Mouse (Mus musculus) MEL (cell line): Measurements from ENCODE around the gene Gm20388. TPM values are rescaled to one million over a fixed set of nuclear protein-coding genes. Genes with fewer than 3 reads are reported as not detected.

Experiments
- DNase-seq: peaks from one replicate; pipeline ENCODE4 v3.0.0; 2011; ENCODE audit warnings: low read depth, low spot score
- H3K27ac ChIP-seq: 2 replicates; pipeline ENCODE4 v1.5.1; 2012; ENCODE audit warnings: low read depth, mild to moderate bottlenecking, control low read depth, low read length, moderate library complexity; ENCODE audit not compliant: control insufficient read depth
- H3K27me3 ChIP-seq, 2 experiments: fragments of 150-350 bp in 1 of 2; sonication (generic) in 1 of 2; 2 replicates each; pipeline ENCODE4 v1.6.1; 2012; ENCODE audit warnings: low read length in 2 of 2, mild to moderate bottlenecking in 2 of 2, improper control_type of control experiment in 1 of 2, moderate library complexity in 1 of 2; ENCODE audit not compliant: insufficient read depth in 2 of 2, control insufficient read depth in 1 of 2
- H3K36me3 ChIP-seq, 2 experiments: 2 replicates each; pipeline ENCODE4 v1.6.1; 2012 to 2014; ENCODE audit warnings: low read length in 2 of 2, improper control_type of control experiment in 1 of 2, inconsistent platforms in 1 of 2, mild to moderate bottlenecking in 1 of 2; ENCODE audit not compliant: insufficient read depth in 2 of 2, control insufficient read depth in 1 of 2
- H3K4me1 ChIP-seq, 2 experiments: fragments of 150-350 bp in 1 of 2; sonication (generic) in 1 of 2; 2 replicates each; pipeline ENCODE4 v1.6.1; 2012; ENCODE audit warnings: low read length in 2 of 2, improper control_type of control experiment in 1 of 2, mild to moderate bottlenecking in 1 of 2; ENCODE audit not compliant: insufficient read depth in 2 of 2, control insufficient read depth in 1 of 2
- H3K4me3 ChIP-seq, 2 experiments: fragments of 150-350 bp in 1 of 2; sonication (generic) in 1 of 2; 2 replicates each; pipeline ENCODE4 v1.5.1; 2012; ENCODE audit warnings: low read depth in 2 of 2, low read length in 2 of 2, mild to moderate bottlenecking in 2 of 2, moderate library complexity in 2 of 2, control low read depth in 1 of 2, improper control_type of control experiment in 1 of 2; ENCODE audit not compliant: control insufficient read depth in 1 of 2, insufficient read depth in 1 of 2
- H3K79me2 ChIP-seq: 2 replicates; pipeline ENCODE4 v1.6.1; 2012; ENCODE audit warnings: mild to moderate bottlenecking, low read length, moderate library complexity; ENCODE audit not compliant: control insufficient read depth, poor library complexity, insufficient read depth
- H3K9ac ChIP-seq: 2 replicates; pipeline ENCODE4 v1.6.1; 2012; ENCODE audit warnings: low read depth, mild to moderate bottlenecking, control low read depth, low read length, moderate library complexity; ENCODE audit not compliant: control insufficient read depth, poor library complexity, severe bottlenecking
- H3K9me3 ChIP-seq: fragments of 150-350 bp; sonication (generic); replicated peaks from 2 replicates; pipeline ENCODE4 v1.6.1; 2012; ENCODE audit warnings: mild to moderate bottlenecking, low read length, improper control_type of control experiment, moderate library complexity; ENCODE audit not compliant: insufficient read depth
- BHLHE40 ChIP-seq: IDR thresholded peaks from 2 replicates; pipeline ENCODE4 v1.6.1; 2012; ENCODE audit warnings: low read depth, mild to moderate bottlenecking, inconsistent platforms, low read length, improper control_type of control experiment, borderline replicate concordance
- E2F4 ChIP-seq: IDR thresholded peaks from 2 replicates; pipeline ENCODE4 v1.6.1; 2011; ENCODE audit warnings: low read depth, low read length, improper control_type of control experiment, borderline replicate concordance
- EP300 ChIP-seq, 2 experiments: IDR thresholded peaks; 2 replicates each; pipeline ENCODE4 v1.6.1; 2011; ENCODE audit warnings: improper control_type of control experiment in 2 of 2, low read length in 2 of 2, low read depth in 1 of 2, mild to moderate bottlenecking in 1 of 2
- ETS1 ChIP-seq: IDR thresholded peaks from 2 replicates; pipeline ENCODE4 v1.6.1; 2012; ENCODE audit warnings: low read depth, mild to moderate bottlenecking, inconsistent platforms, low read length, improper control_type of control experiment, moderate library complexity
- KAT2A ChIP-seq: conservative IDR thresholded peaks from 2 replicates; pipeline ENCODE4 v1.6.1; 2012; ENCODE audit warnings: low read depth, low read length, improper control_type of control experiment, inconsistent platforms
- MAX ChIP-seq: IDR thresholded peaks from 2 replicates; pipeline ENCODE4 v1.6.1; 2011; ENCODE audit warnings: low read length, improper control_type of control experiment
- MXI1 ChIP-seq: IDR thresholded peaks from 2 replicates; pipeline ENCODE4 v1.6.1; 2011; ENCODE audit warnings: mild to moderate bottlenecking, low read depth, low read length, improper control_type of control experiment
- POLR2A ChIP-seq, 2 experiments: IDR thresholded peaks; 2 replicates each; pipeline ENCODE4 v1.6.1; 2011 to 2012; ENCODE audit warnings: low read length in 2 of 2, mild to moderate bottlenecking in 2 of 2, control low read depth in 1 of 2, improper control_type of control experiment in 1 of 2, low read depth in 1 of 2, moderate library complexity in 1 of 2; ENCODE audit not compliant: control insufficient read depth in 1 of 2, insufficient read depth in 1 of 2, poor library complexity in 1 of 2
- POLR2AphosphoS2 ChIP-seq: IDR thresholded peaks from 2 replicates; pipeline ENCODE4 v1.6.1; 2011; ENCODE audit warnings: low read length, improper control_type of control experiment
- RAD21 ChIP-seq: IDR thresholded peaks from 2 replicates; pipeline ENCODE4 v1.6.1; 2011; ENCODE audit warnings: mild to moderate bottlenecking, low read depth, low read length, improper control_type of control experiment
- SIN3A ChIP-seq: IDR thresholded peaks from 2 replicates; pipeline ENCODE4 v1.6.1; 2012; ENCODE audit warnings: low read length, improper control_type of control experiment, inconsistent platforms
- SMC3 ChIP-seq: IDR thresholded peaks from 2 replicates; pipeline ENCODE4 v1.6.1; 2011; ENCODE audit warnings: low read depth, low read length, improper control_type of control experiment
- TAL1 ChIP-seq: IDR thresholded peaks from 2 replicates; pipeline ENCODE4 v1.6.1; 2012; ENCODE audit warnings: mild to moderate bottlenecking, inconsistent platforms, low read length, moderate library complexity, mixed read lengths
- TCF12 ChIP-seq: IDR thresholded peaks from 2 replicates; pipeline ENCODE4 v1.6.1; 2014; ENCODE audit warnings: low read depth, mild to moderate bottlenecking, inconsistent platforms, low read length, improper control_type of control experiment, moderate library complexity
- UBTF ChIP-seq: IDR thresholded peaks from 2 replicates; pipeline ENCODE4 v1.6.1; 2012; ENCODE audit warnings: low read depth, mild to moderate bottlenecking, inconsistent platforms, low read length, improper control_type of control experiment, moderate library complexity, borderline replicate concordance; ENCODE audit not compliant: insufficient read depth
- USF2 ChIP-seq, 2 experiments: IDR thresholded peaks; 2 replicates each; pipeline ENCODE4 v1.6.1; 2011 to 2012; ENCODE audit warnings: improper control_type of control experiment in 2 of 2, low read length in 2 of 2, borderline replicate concordance in 1 of 2, inconsistent platforms in 1 of 2, low read depth in 1 of 2, mild to moderate bottlenecking in 1 of 2; ENCODE audit not compliant: insufficient read depth in 1 of 2
- ZMIZ1 ChIP-seq: IDR thresholded peaks from 2 replicates; pipeline ENCODE4 v1.6.1; 2012; ENCODE audit warnings: low read depth, mild to moderate bottlenecking, inconsistent platforms, low read length, improper control_type of control experiment, moderate library complexity
- polyA plus RNA-seq, 2 experiments: library from polyadenylated mRNA; stranded (reverse) in 1 of 2; unstranded in 1 of 2; fragments of >175 nt in 1 of 2; fragments of >200 nt in 1 of 2; gene quantifications; 2 replicates each; pipeline versions ENCODE4 v1.2.1 to v1.2.4; 2012; ENCODE audit warnings: low replicate concordance in 2 of 2, low read depth in 1 of 2; ENCODE audit not compliant: insufficient read length in 2 of 2, insufficient read depth in 1 of 2, missing spikeins in 1 of 2
- total RNA-seq: library from RNA; depleted of rRNA; stranded (reverse); fragments of 300-350 nt; gene quantifications from 2 replicates; pipeline ENCODE4 v1.2.3, GENCODE M21; 2012

The Gm20388 gene
- total and polyA plus RNA-seq, 3 experiments = 11.1 to 17.8 TPM; not detected in 1

- H3K9ac ChIP-seq = no peak overlapping the region
- TF ChIP-seq MXI1 (no peak), SMC3 (no peak), ZMIZ1 (no peak), UBTF (no peak), SIN3A (no peak), EP300 (IDR thresholded peaks at IDR 0.05; ENCODE audit: low read depth in 1 of 2, low read length in 2 of 2) (no peak), E2F4 (no peak), POLR2A (IDR thresholded peaks at IDR 0.05; ENCODE audit: control insufficient read depth in 1 of 2, insufficient read depth in 1 of 2, low read depth in 1 of 2, low read length in 2 of 2, poor library complexity in 1 of 2) (no peak), ETS1 (no peak), TAL1 (no peak), MAX (no peak), BHLHE40 (no peak), POLR2AphosphoS2 (no peak), RAD21 (no peak), USF2 (IDR thresholded peaks at IDR 0.05; ENCODE audit: borderline replicate concordance in 1 of 2, insufficient read depth in 1 of 2, low read depth in 1 of 2, low read length in 2 of 2) (no peak)
- no peaks in the 10 kb centered on the region for H3K27me3 ChIP-seq
- no peaks in the 10 kb centered on the region for H3K79me2 ChIP-seq
- H3K9me3 ChIP-seq = no peaks in the 10 kb centered on the region
- H3K36me3 ChIP-seq = no peaks in the 10 kb centered on the region
- no peak overlapping the region for H3K27ac ChIP-seq
- no peak overlapping the region for H3K4me3 ChIP-seq
- no peaks in the 10 kb centered on the region for H3K4me1 ChIP-seq
- no peak for DNase-seq
These were observed 1329.0 kb downstream of the Gm20388 start for GRCm38 (mm10) chr8:121239640-121240039.

DNA sequence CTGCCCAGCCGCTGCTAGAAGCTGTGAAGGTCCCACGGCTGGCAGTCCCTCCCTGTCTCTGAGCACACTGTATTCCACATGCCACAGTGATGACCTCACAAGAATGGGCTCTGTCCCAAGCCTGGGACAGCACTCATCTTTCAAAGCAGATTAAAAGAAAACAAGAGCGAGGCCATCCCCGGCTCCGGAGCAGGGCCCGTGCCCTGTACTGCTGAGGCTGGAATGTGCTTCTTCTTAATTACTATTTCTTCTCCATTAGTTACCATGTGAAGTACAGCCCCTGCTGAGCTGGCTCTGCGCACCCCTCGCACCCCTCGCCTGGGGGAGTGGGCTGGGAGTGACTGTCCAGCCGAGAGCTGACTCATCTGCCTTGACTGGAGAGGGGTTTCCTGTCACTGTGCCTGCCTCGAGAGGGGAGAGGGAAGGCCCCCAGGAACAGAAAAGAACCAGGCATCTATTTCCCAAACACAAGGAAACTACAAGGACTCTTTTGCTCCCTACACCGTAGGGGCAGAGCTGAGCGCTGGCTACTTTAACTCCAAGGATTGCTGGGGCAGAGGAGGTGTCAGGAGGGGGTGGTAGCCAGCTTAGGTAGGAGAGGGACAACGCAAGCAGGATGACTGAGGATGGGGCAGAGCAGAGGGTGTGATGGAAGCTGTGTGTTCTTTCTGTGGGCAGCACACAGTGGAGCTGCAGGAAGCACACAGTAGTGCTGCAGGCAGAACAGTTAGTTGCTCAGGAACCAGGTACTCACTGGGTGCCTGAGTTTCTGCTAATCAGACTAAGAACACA is 1331.3 kb downstream of the Gm20388 start:
- no peaks in the 10 kb centered on the region for H3K79me2 ChIP-seq
- H3K9ac ChIP-seq = no peak overlapping the region
- no peaks in the 10 kb centered on the region for H3K9me3 ChIP-seq
- no peaks in the 10 kb centered on the region for H3K36me3 ChIP-seq
- no peaks in the 10 kb centered on the region for H3K4me1 ChIP-seq
- TF ChIP-seq TCF12 (no peak), KAT2A (no peak), MXI1 (no peak), POLR2A (IDR thresholded peaks at IDR 0.05; ENCODE audit: control insufficient read depth in 1 of 2, insufficient read depth in 1 of 2, low read depth in 1 of 2, low read length in 2 of 2, poor library complexity in 1 of 2) (no peak), ZMIZ1 (no peak), EP300 (IDR thresholded peaks at IDR 0.05; ENCODE audit: low read depth in 1 of 2, low read length in 2 of 2) (no peak), E2F4 (no peak), ETS1 (no peak)
- no peaks in the 10 kb centered on the region for H3K27me3 ChIP-seq
- no peak overlapping the region for H3K27ac ChIP-seq
- no peak for DNase-seq
- no peak overlapping the region for H3K4me3 ChIP-seq
